Mouse (Mus musculus) frontal cortex, postnatal 14 days (tissue): ENCODE measurements around the gene Arhgef10l.

ENCODE experiments used
- DNase-seq, 2 experiments: peaks; one replicate each; pipeline ENCODE4 v3.0.0; 2022; ENCODE audit warnings: low spot score in 2 of 2

Arhgef10l gene

GRCm38 (mm10) chr4:140661406-140662022, 4.3 kb downstream of the Arhgef10l start:
- no peak for DNase-seq

GRCm38 (mm10) chr4:140657681-140658575, 7.9 kb downstream of the Arhgef10l start:
- peak; percentile 70 to 84 for DNase-seq

- no peak for DNase-seq
Measured at GRCm38 (mm10) chr4:140656529-140656928, 9.3 kb downstream of the Arhgef10l start.

GRCm38 (mm10) chr4:140654798-140655197, 11.0 kb downstream of the Arhgef10l start:
- no peak for DNase-seq

GRCm38 (mm10) chr4:140653835-140654583, 11.8 kb downstream of the Arhgef10l start:
- no peak for DNase-seq

GRCm38 (mm10) chr4:140649731-140650130, 16.1 kb downstream of the Arhgef10l start:
- DNase-seq = no peak

- no peak for DNase-seq
Measured at GRCm38 (mm10) chr4:140649207-140649591, 16.6 kb downstream of the Arhgef10l start.

GRCm38 (mm10) chr4:140648443-140649206, 17.2 kb downstream of the Arhgef10l start:
- peak in 1 of 2 experiments; percentile 44 for DNase-seq

GRCm38 (mm10) chr4:140647711-140648421, 17.9 kb downstream of the Arhgef10l start:
- no peak for DNase-seq

GRCm38 (mm10) chr4:140645638-140646037, 20.2 kb downstream of the Arhgef10l start:
- DNase-seq = no peak

- DNase-seq = no peak
Measured at GRCm38 (mm10) chr4:140644701-140645100, 21.1 kb downstream of the Arhgef10l start.

- no peak for DNase-seq
Measured at GRCm38 (mm10) chr4:140644276-140644675, 21.5 kb downstream of the Arhgef10l start.

- no peak for DNase-seq
Measured at GRCm38 (mm10) chr4:140642378-140642777, 23.4 kb downstream of the Arhgef10l start.

- DNase-seq = no peak
Measured at GRCm38 (mm10) chr4:140641414-140641918, 24.3 kb downstream of the Arhgef10l start.

GRCm38 (mm10) chr4:140640668-140641067, 25.1 kb downstream of the Arhgef10l start:
- no peak for DNase-seq

GRCm38 (mm10) chr4:140640242-140640523, 25.6 kb downstream of the Arhgef10l start:
- no peak for DNase-seq

GRCm38 (mm10) chr4:140639431-140640241, 26.2 kb downstream of the Arhgef10l start:
- no peak for DNase-seq

GRCm38 (mm10) chr4:140638591-140638990, 27.2 kb downstream of the Arhgef10l start:
- no peak for DNase-seq

- no peak for DNase-seq
Measured at GRCm38 (mm10) chr4:140637269-140637668, 28.5 kb downstream of the Arhgef10l start.
